Mouse (Mus musculus) heart, postnatal 0 days (tissue): Measurements from ENCODE around the gene Cttnbp2nl.

Experiments used
- CTCF ChIP-seq: IDR thresholded peaks from 2 replicates; pipeline ENCODE4 v1.5.1; 2016; ENCODE audit warnings: antibody characterized with exemption, control low read depth, low read depth
- EP300 ChIP-seq: IDR thresholded peaks from 2 replicates; pipeline ENCODE4 v1.6.1; 2016; ENCODE audit warnings: antibody characterized with exemption, low read depth

DNA sequence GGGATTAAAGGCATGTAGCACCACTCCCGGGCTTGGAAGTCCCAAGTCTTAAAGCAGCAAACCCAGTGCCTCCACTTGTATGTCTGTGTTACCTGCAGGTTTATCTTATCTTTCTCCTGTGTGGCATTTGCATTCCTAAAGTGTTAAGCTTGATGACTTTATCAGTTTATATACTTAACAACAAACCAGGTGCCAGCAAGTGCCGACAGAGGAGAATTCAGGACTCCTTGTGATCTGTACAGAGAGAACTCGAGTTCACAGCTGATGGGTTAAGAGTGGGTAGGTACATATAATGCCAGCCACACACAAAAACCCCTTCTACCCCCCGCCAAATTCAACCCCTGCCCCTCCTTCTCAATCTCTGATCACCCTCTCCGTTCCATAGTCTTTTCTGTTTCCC is 41.1 kb downstream of the Cttnbp2nl start:
- TF ChIP-seq CTCF, result no peak
- no peak for TF ChIP-seq EP300
